Mouse (Mus musculus): ENCODE data around the gene Zfand4. TPM values are rescaled to one million over a fixed set of nuclear protein-coding genes. Genes with fewer than 3 reads are reported as not detected.
"Not testable (repeated sequence)": the region's sequence is repeated elsewhere in the genome, so short reads cannot be mapped to it uniquely, and the experiment has no call there.

The Zfand4 gene
- polyA plus RNA-seq (2015; fragmentation: Nextera tagmentation; extraction: Ambion mirVana): 6.9 and 8.3 TPM in 2 replicates

DNA sequence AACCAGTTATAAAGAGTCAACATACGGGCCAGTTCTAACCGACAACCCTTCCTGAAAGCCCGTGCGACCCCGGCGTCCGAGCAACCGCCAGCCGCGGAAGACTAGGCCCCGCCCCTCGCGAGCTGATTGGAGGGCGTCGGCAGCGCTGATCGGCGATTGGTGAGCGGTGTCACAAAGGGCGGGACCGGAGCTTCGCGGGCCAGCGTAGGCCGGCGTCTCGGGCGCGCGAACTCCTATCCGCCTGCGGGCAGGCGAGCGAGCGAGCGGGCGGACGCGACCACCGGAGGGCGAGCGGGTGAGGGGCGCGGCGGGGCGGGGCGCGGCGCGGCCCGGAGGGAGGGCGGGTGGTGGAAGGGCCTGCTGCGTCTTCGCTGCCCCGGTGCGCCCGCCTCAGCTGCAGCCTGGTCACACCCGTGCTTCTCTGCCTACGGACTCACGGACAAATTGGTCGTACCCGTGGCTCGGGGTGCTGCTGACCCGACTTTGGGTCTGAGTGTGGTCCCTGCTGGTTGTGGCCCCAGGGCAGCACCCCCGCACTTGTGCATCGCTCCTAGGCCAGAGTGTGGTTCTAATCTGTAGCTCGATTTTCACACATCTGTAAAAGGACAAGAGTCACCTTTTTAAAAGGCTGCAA is at the start of gene Zfand4:
Gene Zfand4, plus strand, starts transcription at position 205 of the 634 bp plus-strand sequence.
- H3K27ac ChIP-seq: peak within 1 kb of the TSS; percentile 39; the same call in 1 of the 2 replicates
- under 1% methylated on average over 67 of the region's 67 CpGs for WGBS

DNA sequence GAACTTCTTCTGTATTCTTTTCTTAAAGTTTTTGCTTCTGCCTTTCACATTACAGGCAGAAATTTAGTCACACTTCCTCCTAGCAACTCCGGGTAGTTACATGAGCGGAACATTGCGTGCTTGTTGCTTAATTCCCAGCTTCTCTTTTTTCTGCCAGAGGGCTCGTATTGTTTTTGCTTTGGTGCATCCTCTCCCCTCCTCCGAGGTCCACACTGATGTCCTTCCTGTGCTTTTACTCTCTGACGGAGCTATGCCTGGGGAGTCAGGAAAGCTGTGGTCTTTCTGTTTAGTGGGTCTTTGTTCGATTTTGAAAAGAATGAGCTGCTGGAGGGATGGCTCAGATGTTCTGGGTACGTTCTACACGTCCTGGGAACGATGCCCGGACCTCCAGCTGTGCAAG is 36.3 kb upstream of the Zfand4 start:
- H3K4me2 ChIP-seq (replicated peaks): no peak overlapping the region
- no peak overlapping the region for H3K4me3 ChIP-seq
- no peak for ATAC-seq (ENCODE audit: low FRiP score, low read depth)
- H3K27me3 ChIP-seq: no peaks in the 10 kb centered on the region
- no peaks in the 10 kb centered on the region for H3K4me1 ChIP-seq
- peaks cover 77% of the 10 kb centered on the region for H3K36me3 ChIP-seq
- H3K27ac ChIP-seq: no peak overlapping the region
- WGBS: 87% methylated on average over 11 of the region's 11 CpGs
- H3K9ac ChIP-seq: no peak overlapping the region
- no peaks in the 10 kb centered on the region for H3K9me3 ChIP-seq

More for the DNA sequence above, at the start of gene Zfand4:
- peak within 1 kb of the TSS; percentile 81 for H3K9ac ChIP-seq
- peak within 1 kb of the TSS; percentile 64 for H3K4me3 ChIP-seq
- H3K27me3 ChIP-seq: no peaks in the 10 kb centered on the region
- peaks cover 14% of the 10 kb centered on the region for H3K4me1 ChIP-seq
- no peaks in the 10 kb centered on the region for H3K9me3 ChIP-seq
- ATAC-seq (ENCODE audit: low FRiP score, low read depth): peak; percentile 97
- peak within 1 kb of the TSS; percentile 73 for H3K4me2 ChIP-seq (replicated peaks)
- peaks cover 30% of the 10 kb centered on the region for H3K36me3 ChIP-seq

DNA sequence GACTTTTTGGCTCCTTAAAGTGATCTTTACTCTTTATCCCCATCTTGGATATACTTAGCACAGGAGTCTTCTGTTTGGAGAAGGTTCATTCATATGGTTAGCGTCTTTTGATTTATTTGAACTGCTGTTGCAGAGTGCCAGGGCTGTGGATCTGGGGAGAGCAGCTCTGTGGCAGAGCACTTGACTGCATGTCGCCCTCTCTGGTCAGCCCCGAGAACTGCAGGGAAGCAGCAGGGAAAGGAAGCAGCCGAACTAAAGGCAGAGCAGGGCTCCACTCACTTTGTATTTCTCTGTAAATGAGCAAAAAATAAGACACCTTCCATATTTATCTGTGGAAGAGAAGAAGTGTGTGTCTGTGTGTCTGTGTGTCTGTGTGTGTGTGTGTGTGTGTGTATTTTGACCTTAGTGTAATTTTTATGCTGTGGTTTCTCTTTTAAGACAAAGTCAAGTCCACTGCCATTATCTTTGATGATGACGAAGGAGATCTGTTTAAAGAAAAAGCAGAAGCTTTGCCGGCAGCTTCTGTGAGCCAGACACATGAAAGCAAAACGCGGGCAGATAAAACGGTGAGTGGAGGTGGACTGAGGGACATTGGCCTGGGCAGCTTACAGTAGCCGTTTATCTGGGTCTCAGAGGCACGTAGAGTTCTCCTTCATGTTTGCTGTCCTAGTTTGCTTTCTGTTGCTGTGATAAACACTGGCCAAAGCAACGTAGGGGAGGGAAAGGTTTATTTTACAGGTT is 35.1 kb upstream of the Zfand4 start:
- Histone ChIP-seq H3K27ac (no peak overlapping the region), H3K9ac (no peak overlapping the region), H3K4me1 (no peaks in the 10 kb centered on the region), H3K36me3 (peaks cover 78% of the 10 kb centered on the region), H3K27me3 (no peaks in the 10 kb centered on the region), H3K4me2 (replicated peaks) (no peak overlapping the region), H3K9me3 (no peaks in the 10 kb centered on the region), H3K4me3 (no peak overlapping the region)
- 63% methylated on average over 12 of the region's 12 CpGs for WGBS
- no peak for ATAC-seq (ENCODE audit: low FRiP score, low read depth)

DNA sequence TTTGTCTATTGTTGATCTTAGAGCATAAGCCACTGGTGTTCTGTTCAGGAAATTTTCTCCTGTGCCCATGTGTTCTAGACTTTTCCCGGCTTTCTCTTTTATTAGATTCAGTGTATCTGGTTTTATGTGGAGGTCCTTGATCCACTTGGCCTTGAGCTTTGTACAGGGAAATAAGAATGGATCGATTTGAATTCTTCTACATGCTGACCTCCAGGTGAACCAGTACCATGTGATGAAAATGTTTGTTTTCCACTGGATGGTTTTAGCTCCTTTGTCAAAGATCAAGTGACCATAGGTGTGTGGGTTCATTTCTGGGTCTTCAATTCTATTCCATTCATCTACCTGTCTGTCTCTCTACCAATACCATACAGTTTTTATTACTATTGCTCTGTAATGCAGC is 29.2 kb upstream of the Zfand4 start:
- H3K9ac ChIP-seq; H3K27me3 ChIP-seq; ATAC-seq (ENCODE audit: low FRiP score, low read depth); H3K4me1 ChIP-seq; H3K9me3 ChIP-seq; H3K4me3 ChIP-seq; H3K27ac ChIP-seq; H3K4me2 ChIP-seq (replicated peaks): not testable (repeated sequence)
- WGBS: 97% methylated on average over 2 of the region's 2 CpGs
- H3K36me3 ChIP-seq: peaks cover 74% of the 10 kb centered on the region

DNA sequence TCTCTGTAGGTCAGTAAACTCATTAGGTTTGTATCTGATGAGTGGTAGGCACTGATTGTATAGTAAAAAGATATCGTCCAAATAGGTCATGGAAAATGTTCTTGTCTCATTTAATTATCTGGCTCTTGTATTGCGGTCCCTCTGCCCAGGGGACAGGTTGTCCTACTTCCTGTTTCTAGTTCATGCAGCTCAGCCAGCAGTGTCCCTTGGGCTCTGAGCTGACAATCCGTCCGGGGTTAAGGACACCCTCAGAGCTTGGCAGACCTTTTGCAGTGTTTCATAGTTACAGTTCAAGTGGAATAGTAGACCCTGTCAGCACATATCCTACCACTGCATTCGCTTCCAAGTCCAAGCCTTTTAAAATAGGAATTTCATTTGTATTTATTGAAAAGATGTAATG is 28.7 kb upstream of the Zfand4 start:
- Histone ChIP-seq H3K4me1 (no peaks in the 10 kb centered on the region), H3K27ac (no peak overlapping the region), H3K36me3 (peaks cover 75% of the 10 kb centered on the region), H3K4me2 (replicated peaks) (no peak overlapping the region), H3K27me3 (no peaks in the 10 kb centered on the region), H3K9ac (no peak overlapping the region), H3K9me3 (no peaks in the 10 kb centered on the region), H3K4me3 (no peak overlapping the region)
- no peak for ATAC-seq (ENCODE audit: low FRiP score, low read depth)
- 96% methylated on average over 5 of the region's 5 CpGs for WGBS

DNA sequence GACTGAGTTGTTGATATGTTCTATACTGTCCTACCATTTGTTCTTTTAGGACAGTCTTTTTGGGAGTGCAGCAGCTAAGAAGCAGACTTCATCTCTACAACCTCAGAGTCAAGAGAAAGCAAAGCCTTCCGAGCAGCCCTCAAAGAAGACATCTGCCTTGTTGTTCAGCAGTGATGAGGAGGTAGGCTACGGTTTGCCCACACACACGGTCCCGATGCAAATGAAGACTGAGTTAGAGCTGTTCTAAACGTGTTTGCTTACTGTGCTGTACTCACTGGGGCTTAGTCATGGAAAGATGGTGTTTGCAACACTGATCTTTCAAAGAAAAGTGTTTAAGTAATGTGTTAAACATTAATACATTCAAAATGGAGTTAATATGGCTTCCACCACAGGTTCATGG is 25.9 kb upstream of the Zfand4 start:
- Histone ChIP-seq H3K9me3 (no peaks in the 10 kb centered on the region), H3K4me2 (replicated peaks) (no peak overlapping the region), H3K9ac (no peak overlapping the region), H3K4me3 (no peak overlapping the region), H3K27me3 (no peaks in the 10 kb centered on the region), H3K36me3 (peaks cover 70% of the 10 kb centered on the region), H3K27ac (no peak overlapping the region), H3K4me1 (no peaks in the 10 kb centered on the region)
- WGBS: 90% methylated on average over 5 of the region's 5 CpGs
- ATAC-seq (ENCODE audit: low FRiP score, low read depth): no peak

DNA sequence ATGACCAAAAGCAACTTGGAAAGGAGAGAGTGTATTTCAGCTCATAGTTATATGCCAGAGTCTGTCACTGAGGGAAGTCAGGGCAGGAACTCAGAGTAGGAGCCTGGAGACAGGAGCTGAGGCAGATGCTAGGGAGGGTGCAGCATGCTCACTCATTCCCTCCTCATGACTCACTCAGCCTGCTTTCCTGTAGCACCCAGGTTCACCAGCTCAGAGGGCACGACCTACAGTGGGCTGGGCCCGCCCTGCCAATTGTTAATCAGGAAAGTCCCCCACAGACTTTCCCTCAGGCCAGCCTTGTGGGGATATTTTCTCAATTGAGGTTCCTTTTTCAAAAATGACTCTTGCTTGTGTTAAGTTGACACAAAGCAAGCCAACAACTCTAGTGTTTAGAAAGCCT is 23.7 kb upstream of the Zfand4 start:
- Histone ChIP-seq H3K4me3 (no peak overlapping the region), H3K4me1 (no peaks in the 10 kb centered on the region), H3K27ac (no peak overlapping the region), H3K36me3 (peaks cover 70% of the 10 kb centered on the region), H3K27me3 (no peaks in the 10 kb centered on the region), H3K9ac (no peak overlapping the region), H3K9me3 (no peaks in the 10 kb centered on the region), H3K4me2 (replicated peaks) (no peak overlapping the region)
- 75% methylated on average over 2 of the region's 2 CpGs for WGBS
- ATAC-seq (ENCODE audit: low FRiP score, low read depth): no peak

DNA sequence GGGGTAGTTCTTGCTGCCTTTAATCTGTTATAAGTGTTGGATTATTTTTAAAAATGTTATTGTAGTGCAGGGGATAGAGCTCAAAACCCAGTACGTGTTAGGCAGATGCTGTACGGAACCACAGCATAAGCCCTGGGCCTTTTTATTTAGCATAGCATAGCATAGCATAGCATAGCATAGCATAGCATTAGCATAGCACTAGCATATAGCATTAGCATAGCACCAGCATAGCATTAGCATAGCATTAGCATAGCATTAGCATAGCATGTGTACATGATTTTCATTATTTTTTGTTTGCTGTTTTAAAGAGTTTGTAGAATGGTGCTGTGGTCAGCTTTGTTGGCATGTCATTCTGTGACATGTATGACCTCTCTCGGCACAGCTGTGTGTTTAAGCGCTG is 4.4 kb upstream of the Zfand4 start:
- H3K36me3 ChIP-seq: peaks cover 67% of the 10 kb centered on the region

DNA sequence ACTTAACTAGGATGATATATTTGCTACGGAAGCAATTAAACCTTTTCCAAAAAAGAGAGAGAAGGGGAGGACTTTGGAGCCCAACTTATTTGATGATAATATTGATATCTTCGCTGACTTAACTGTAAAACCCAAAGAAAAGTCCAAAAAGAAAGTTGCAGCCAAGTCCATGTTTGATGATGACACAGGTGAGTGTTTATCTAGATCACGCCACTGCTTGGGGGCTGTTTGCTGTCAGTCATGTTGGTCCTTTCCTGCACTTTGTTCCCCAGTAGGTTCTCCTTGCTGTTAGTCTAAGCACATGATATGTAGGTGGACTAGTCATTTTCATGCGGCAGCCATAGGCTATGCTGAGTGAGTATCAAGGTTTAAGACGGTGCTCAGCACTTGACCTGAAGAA is 3.5 kb upstream of the Zfand4 start:
- WGBS: 88% methylated on average over 5 of the region's 5 CpGs
- Histone ChIP-seq H3K4me3 (no peak overlapping the region), H3K9me3 (no peaks in the 10 kb centered on the region), H3K9ac (no peak overlapping the region), H3K27ac (no peak overlapping the region), H3K4me1 (0 out of 2 replicates have a peak, but pooled peaks cover under 1% of the 10 kb centered on the region), H3K4me2 (replicated peaks) (no peak overlapping the region), H3K27me3 (no peaks in the 10 kb centered on the region), H3K36me3 (peaks cover 59% of the 10 kb centered on the region)
- no peak for ATAC-seq (ENCODE audit: low FRiP score, low read depth)

More for the DNA sequence above, 4.4 kb upstream of the Zfand4 start:
- no peaks in the 10 kb centered on the region for H3K4me1 ChIP-seq
- no peak overlapping the region for H3K4me2 ChIP-seq (replicated peaks)
- H3K27me3 ChIP-seq: no peaks in the 10 kb centered on the region
- no peak overlapping the region for H3K27ac ChIP-seq
- no peak overlapping the region for H3K4me3 ChIP-seq
- H3K9ac ChIP-seq: no peak overlapping the region
- ATAC-seq (ENCODE audit: low FRiP score, low read depth): no peak
- H3K9me3 ChIP-seq: no peaks in the 10 kb centered on the region
- WGBS: 93% methylated on average over 4 of the region's 4 CpGs

DNA sequence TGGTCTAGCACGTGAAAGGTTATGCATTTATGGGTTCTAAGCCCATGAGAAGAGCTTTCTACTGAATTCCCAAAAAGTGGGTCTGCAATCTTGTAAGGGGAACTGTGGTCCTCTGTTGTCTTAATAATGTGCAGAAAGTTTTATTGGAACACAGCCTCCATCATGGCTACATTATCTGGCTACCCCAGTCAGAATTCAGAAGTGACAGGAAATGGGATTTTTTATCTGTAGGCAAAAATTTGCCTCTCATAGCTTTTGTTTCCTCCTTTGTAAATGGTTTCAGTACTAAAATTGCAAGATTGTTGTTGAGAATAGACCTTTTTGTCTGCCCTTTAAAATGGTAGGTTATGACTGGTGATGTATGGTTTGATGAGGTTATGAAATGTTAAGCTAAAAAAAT is 1.2 kb upstream of the Zfand4 start:
- Histone ChIP-seq H3K36me3 (peaks cover 41% of the 10 kb centered on the region), H3K4me3 (no peak overlapping the region), H3K9me3 (no peaks in the 10 kb centered on the region), H3K4me2 (replicated peaks) (no peak overlapping the region), H3K9ac (no peak overlapping the region), H3K27me3 (no peaks in the 10 kb centered on the region), H3K4me1 (peaks cover 14% of the 10 kb centered on the region), H3K27ac (no peak overlapping the region)
- WGBS: 90% methylated on average over 1 of the region's 1 CpGs
- ATAC-seq (ENCODE audit: low FRiP score, low read depth): no peak

DNA sequence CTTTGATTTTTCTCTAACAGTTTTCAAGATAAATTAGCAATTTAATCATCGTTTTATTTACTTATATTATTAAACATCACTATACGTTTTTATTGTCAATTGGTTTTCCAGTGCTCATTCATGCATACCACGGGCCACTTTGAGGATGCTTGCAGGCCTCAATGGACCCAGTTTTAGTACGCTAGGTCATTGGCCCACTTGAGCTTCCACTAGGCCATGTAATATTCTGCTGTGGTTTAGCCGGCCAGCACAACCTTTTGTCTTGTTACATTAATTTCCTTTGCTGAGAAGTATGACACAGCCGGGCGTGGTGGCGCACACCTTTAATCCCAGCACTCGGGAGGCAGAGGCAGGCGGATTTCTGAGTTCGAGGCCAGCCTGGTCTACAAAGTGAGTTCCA is 814 bp downstream of the Zfand4 start:
- peak overlapping the region; percentile 64 for H3K4me3 ChIP-seq
- peaks cover 14% of the 10 kb centered on the region for H3K4me1 ChIP-seq
- 84% methylated on average over 11 of the region's 11 CpGs for WGBS
- H3K27ac ChIP-seq: no peak overlapping the region
- H3K27me3 ChIP-seq: no peaks in the 10 kb centered on the region
- H3K36me3 ChIP-seq: peaks cover 27% of the 10 kb centered on the region
- peak overlapping the region; percentile 73 for H3K4me2 ChIP-seq (replicated peaks)
- no peak for ATAC-seq (ENCODE audit: low FRiP score, low read depth)
- H3K9me3 ChIP-seq: no peaks in the 10 kb centered on the region
- no peak overlapping the region; the same call in 1 of the 2 replicates for H3K9ac ChIP-seq

DNA sequence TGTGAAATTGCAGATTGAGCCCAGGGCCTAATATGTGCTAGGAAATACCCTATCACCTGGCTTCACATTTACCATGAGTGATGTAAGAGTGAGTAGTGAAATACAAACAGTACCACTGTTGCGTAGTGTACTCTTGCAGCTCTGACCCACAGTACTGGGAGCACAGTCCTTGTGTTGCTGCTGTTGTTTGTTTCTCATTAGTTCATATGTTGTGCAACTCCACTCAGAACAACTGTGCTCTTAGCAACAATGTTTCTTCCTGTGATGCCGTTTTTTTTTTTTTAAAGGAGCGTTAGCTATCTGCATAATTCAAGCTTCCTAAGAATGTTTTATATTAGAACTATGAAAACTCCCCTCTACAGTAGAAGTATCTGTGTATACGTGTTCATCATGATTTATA is 1.6 kb downstream of the Zfand4 start:
- H3K4me1 ChIP-seq: peaks cover 14% of the 10 kb centered on the region
- H3K4me2 ChIP-seq (replicated peaks): 0 out of 2 replicates have a peak overlapping the region, but pooled peaks have one; percentile 73
- 72% methylated on average over 4 of the region's 4 CpGs for WGBS
- H3K9me3 ChIP-seq: no peaks in the 10 kb centered on the region
- ATAC-seq (ENCODE audit: low FRiP score, low read depth): no peak
- H3K27ac ChIP-seq: no peak overlapping the region
- no peak overlapping the region for H3K9ac ChIP-seq
- H3K4me3 ChIP-seq: no peak overlapping the region
- H3K27me3 ChIP-seq: no peaks in the 10 kb centered on the region
- H3K36me3 ChIP-seq: peaks cover 20% of the 10 kb centered on the region
